Mouse (Mus musculus): ENCODE data around the gene Gm16253. TPM values are rescaled to one million over a fixed set of nuclear protein-coding genes. Genes with fewer than 3 reads are reported as not detected.
A peak's percentile ranks its signal among the peaks of the same experiment; 100 is the strongest.

The Gm16253 gene
- polyA plus RNA-seq, 1 experiment from 2014 or later: 1.8 TPM

DNA sequence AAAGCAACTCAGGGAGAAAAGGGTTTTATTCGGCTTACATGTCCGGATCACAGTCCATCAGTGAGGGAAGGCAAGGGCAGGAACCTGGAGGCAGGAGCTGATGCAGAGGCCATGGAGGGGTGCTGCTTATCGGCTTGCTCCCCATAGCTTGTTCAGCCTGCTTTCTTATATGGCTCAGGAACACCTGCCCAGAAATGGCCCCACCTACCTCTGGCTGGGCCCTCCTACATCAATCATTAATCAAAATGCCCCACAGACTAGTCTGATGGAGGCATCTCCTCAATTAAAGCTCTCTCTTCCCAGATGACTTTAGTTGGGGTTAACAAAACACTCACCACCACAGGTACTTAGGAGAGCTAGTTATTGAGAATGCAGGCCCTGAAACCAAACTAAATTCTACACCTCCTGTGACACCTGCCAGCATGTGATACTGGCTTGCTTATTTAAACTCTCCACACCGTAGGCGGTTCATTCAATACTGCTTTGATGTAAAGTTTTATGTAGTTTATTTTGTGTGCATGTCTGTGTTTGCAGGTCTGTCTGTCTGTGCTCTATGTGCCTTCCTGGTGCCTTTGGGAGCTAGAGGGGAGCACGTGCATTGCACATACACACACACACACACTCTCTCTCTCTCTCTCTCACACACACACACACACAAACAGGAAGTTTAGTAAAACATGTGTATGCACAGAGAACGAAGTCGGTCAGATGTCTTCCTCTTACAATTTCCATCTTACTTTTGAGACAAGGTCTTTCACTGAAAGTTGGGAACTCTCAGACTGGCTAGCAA, 9.9 kb upstream of the Gm16253 start:
- Histone ChIP-seq H3K4me1 (peaks cover 5% of the 10 kb centered on the region; the same call in 1 of the 2 replicates), H3K27ac (replicated peaks) (no peak overlapping the region), H3K9me3 (replicated peaks) (no peaks in the 10 kb centered on the region), H3K4me3 (replicated peaks) (no peak overlapping the region), H3K4me2 (no peak overlapping the region), H3K9ac (replicated peaks) (no peak overlapping the region), H3K36me3 (no peaks in the 10 kb centered on the region), H3K27me3 (replicated peaks) (no peaks in the 10 kb centered on the region)
- WGBS: 88% methylated on average over 8 of the region's 8 CpGs
- ATAC-seq (ENCODE audit: low FRiP score): no peak

- Histone ChIP-seq H3K9me3 (replicated peaks) (no peaks in the 10 kb centered on the region), H3K27ac (replicated peaks) (no peak overlapping the region), H3K36me3 (no peaks in the 10 kb centered on the region), H3K4me2 (no peak overlapping the region), H3K4me3 (replicated peaks) (no peak overlapping the region), H3K27me3 (replicated peaks) (no peaks in the 10 kb centered on the region), H3K9ac (replicated peaks) (no peak overlapping the region), H3K4me1 (no peaks in the 10 kb centered on the region)
- ATAC-seq (ENCODE audit: low FRiP score): no peak
- 70% methylated on average over 8 of the region's 8 CpGs for WGBS
Measured at GRCm38 (mm10) chr3:96568605-96569004, 8.2 kb upstream of the Gm16253 start.

GRCm38 (mm10) chr3:96569506-96569905, 7.3 kb upstream of the Gm16253 start:
- 87% methylated on average over 13 of the region's 13 CpGs for WGBS

GRCm38 (mm10) chr3:96569966-96570605, 6.7 kb upstream of the Gm16253 start:
- 90% methylated on average over 11 of the region's 11 CpGs for WGBS
- ATAC-seq (ENCODE audit: low FRiP score): no peak
- Histone ChIP-seq H3K4me3 (replicated peaks) (no peak overlapping the region), H3K27me3 (replicated peaks) (no peaks in the 10 kb centered on the region), H3K9me3 (replicated peaks) (no peaks in the 10 kb centered on the region), H3K27ac (replicated peaks) (no peak overlapping the region), H3K4me1 (no peaks in the 10 kb centered on the region), H3K9ac (replicated peaks) (no peak overlapping the region), H3K36me3 (no peaks in the 10 kb centered on the region), H3K4me2 (no peak overlapping the region)

More at GRCm38 (mm10) chr3:96569506-96569905, 7.3 kb upstream of the Gm16253 start:
- Histone ChIP-seq H3K27ac (replicated peaks) (no peak overlapping the region), H3K36me3 (no peaks in the 10 kb centered on the region), H3K4me1 (no peaks in the 10 kb centered on the region), H3K9me3 (replicated peaks) (no peaks in the 10 kb centered on the region), H3K27me3 (replicated peaks) (no peaks in the 10 kb centered on the region), H3K9ac (replicated peaks) (no peak overlapping the region), H3K4me3 (replicated peaks) (no peak overlapping the region), H3K4me2 (no peak overlapping the region)
- no peak for ATAC-seq (ENCODE audit: low FRiP score)

- WGBS: 75% methylated on average over 7 of the region's 7 CpGs
- H3K27me3 ChIP-seq (replicated peaks): no peaks in the 10 kb centered on the region
- no peak overlapping the region for H3K4me3 ChIP-seq (replicated peaks)
- no peak overlapping the region for H3K4me2 ChIP-seq
- no peaks in the 10 kb centered on the region for H3K9me3 ChIP-seq (replicated peaks)
- no peak overlapping the region for H3K9ac ChIP-seq (replicated peaks)
- H3K27ac ChIP-seq (replicated peaks): no peak overlapping the region
- no peaks in the 10 kb centered on the region for H3K36me3 ChIP-seq
- 0 out of 2 replicates have a peak, but pooled peaks cover under 1% of the 10 kb centered on the region for H3K4me1 ChIP-seq
- ATAC-seq (ENCODE audit: low FRiP score): no peak
Measured at GRCm38 (mm10) chr3:96570643-96571042, 6.1 kb upstream of the Gm16253 start.

GRCm38 (mm10) chr3:96571336-96571735, 5.4 kb upstream of the Gm16253 start:
- no peak overlapping the region for H3K9ac ChIP-seq (replicated peaks)
- WGBS: 75% methylated on average over 2 of the region's 2 CpGs
- peaks cover 7% of the 10 kb centered on the region for H3K4me1 ChIP-seq
- H3K27me3 ChIP-seq (replicated peaks): no peaks in the 10 kb centered on the region
- no peaks in the 10 kb centered on the region for H3K9me3 ChIP-seq (replicated peaks)
- no peak for ATAC-seq (ENCODE audit: low FRiP score)
- no peak overlapping the region for H3K27ac ChIP-seq (replicated peaks)
- H3K36me3 ChIP-seq: no peaks in the 10 kb centered on the region
- no peak overlapping the region for H3K4me3 ChIP-seq (replicated peaks)
- no peak overlapping the region for H3K4me2 ChIP-seq

DNA sequence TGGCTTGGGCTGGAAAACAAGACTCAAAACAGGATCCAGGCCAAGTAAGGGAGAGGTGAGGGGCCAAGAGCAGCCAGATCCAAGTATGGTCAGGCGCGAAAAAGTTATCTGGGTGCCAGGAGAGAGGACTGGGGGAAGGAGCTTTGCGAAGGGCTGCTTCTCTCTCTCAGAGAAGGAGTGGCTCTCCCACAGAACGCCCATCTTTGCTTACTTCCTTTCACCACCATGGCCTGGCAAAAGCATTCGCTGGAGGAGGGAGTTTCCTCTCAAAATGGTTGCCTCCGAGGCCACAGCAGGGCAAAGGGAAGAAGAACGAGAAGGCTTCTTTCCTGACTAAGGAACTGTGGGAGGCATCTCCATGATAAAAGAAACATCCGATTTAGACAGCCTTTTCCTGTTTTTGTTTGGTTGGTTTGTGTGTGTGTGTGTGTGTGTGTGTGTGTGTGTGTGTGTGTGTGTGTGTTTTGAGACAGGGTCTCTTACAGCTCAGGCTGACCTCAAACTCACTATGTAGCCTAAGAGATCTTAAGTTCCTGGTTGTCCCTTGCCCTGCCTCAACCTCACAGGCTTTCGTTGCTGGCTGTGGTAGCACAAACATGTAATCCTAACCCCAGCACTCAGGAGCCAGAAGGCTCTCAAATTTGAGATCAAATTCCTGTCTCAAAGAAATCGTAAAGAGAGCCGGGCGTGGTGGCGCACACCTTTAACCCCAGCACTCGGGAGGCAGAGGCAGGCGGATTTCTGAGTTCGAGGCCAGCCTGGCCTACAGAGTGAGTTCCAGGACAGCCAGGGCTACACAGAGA, 4.7 kb upstream of the Gm16253 start:
- 82% methylated on average over 16 of the region's 16 CpGs for WGBS
- Histone ChIP-seq H3K27me3 (replicated peaks) (no peaks in the 10 kb centered on the region), H3K4me1 (peaks cover 15% of the 10 kb centered on the region)

DNA sequence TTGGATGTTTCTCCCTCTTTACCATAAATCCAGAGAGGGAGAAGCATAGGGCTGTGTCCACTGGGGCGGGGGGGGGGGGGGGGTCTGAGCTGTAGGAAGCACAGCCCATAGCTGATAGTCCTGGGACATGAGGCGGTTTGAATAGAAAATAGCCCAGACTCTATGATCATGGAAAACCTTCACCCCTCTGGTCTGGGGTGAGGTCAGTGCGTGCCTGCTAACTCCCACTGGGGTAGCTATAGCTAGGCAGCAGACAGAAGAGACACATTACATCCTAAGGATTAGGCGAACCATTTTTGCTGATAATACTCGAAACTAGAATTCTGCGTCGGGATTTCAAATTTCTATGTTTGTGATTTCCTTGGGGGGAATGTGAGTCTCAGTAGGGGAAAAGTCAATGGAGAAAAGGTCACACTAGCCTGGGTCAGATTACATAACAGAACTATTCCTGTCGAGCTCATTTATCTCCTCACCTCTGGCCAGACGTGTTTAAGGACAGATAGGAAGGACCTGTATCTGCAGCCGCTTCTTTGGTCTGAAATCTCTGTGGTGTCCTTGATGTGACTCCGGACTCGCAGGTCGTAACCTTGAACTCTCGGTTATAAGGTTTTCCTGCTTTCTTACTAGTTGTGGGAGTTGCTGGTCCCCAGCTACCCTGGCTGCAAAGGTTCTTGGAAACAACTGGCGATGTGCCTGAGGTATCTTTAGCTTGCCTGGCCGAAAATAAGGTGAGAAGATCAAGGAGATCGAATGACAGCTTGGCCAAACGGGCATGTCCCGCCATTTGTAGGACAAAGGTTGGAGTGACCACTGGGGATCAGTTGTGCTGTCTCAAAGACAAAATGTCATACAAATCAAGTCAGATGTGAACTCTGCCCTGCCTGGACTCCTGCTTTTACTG, 2.9 kb upstream of the Gm16253 start:
- Histone ChIP-seq H3K4me2 (no peak overlapping the region), H3K27me3 (replicated peaks) (no peaks in the 10 kb centered on the region), H3K9ac (replicated peaks) (no peak overlapping the region), H3K36me3 (no peaks in the 10 kb centered on the region), H3K4me3 (replicated peaks) (no peak overlapping the region), H3K4me1 (peaks cover 20% of the 10 kb centered on the region), H3K27ac (replicated peaks) (no peak overlapping the region), H3K9me3 (replicated peaks) (no peaks in the 10 kb centered on the region)
- WGBS: 91% methylated on average over 18 of the region's 19 CpGs
- ATAC-seq (ENCODE audit: low FRiP score): no peak

More for the DNA sequence above, 4.7 kb upstream of the Gm16253 start:
- ATAC-seq (ENCODE audit: low FRiP score): no peak
- H3K27ac ChIP-seq (replicated peaks): no peak overlapping the region
- no peaks in the 10 kb centered on the region for H3K36me3 ChIP-seq
- no peak overlapping the region for H3K4me3 ChIP-seq (replicated peaks)
- H3K9me3 ChIP-seq (replicated peaks): no peaks in the 10 kb centered on the region
- H3K9ac ChIP-seq (replicated peaks): no peak overlapping the region
- H3K4me2 ChIP-seq: no peak overlapping the region

DNA sequence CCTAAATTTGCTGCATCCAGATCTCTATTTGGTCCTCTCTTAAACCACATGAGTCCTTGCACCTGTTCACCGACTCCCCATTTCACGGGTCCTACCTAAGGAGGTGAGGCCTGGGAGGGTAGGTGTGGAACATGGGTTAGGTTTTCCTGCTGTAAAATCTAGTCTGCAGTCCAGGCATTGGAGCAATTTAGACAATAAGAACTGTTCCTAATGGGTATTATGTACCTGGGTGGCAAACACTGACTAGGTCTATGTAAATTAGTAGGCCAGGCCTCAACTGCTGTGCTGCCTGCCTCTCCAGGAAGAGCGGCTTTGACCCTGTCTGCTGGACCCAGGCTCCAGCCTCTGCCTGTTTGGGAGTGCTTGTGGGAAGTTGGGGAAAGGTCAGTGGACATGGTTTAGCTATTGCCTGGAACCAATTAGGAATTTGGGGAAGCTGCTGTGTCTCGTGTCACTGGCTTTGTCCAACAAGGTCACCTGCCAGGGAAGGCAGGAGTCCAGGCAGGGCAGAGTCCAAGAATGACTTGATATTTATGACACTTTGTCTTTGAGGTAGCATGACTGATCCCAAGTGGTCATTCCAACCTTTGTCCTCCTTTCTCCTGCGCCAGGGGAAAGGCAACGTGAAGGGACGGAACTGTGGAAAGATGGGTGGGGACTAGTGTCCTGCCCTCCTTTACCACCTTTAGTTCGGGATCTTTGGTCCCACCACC, 1.4 kb upstream of the Gm16253 start:
- H3K27me3 ChIP-seq (replicated peaks): no peaks in the 10 kb centered on the region
- ATAC-seq (ENCODE audit: low FRiP score): no peak
- 75% methylated on average over 8 of the region's 8 CpGs for WGBS
- H3K9me3 ChIP-seq (replicated peaks): no peaks in the 10 kb centered on the region
- H3K27ac ChIP-seq (replicated peaks): no peak overlapping the region
- no peak overlapping the region for H3K9ac ChIP-seq (replicated peaks)
- no peaks in the 10 kb centered on the region for H3K36me3 ChIP-seq
- H3K4me1 ChIP-seq: peaks cover 29% of the 10 kb centered on the region
- peak overlapping the region; percentile 58; the same call in 1 of the 2 replicates for H3K4me2 ChIP-seq
- H3K4me3 ChIP-seq (replicated peaks): no peak overlapping the region

- Histone ChIP-seq H3K9ac (replicated peaks) (0 out of 2 replicates have a peak overlapping the region, but pooled peaks have one; percentile 7), H3K27ac (replicated peaks) (peak overlapping the region; percentile 83), H3K4me2 (peak overlapping the region; percentile 58), H3K36me3 (no peaks in the 10 kb centered on the region), H3K4me1 (peaks cover 35% of the 10 kb centered on the region), H3K9me3 (replicated peaks) (no peaks in the 10 kb centered on the region), H3K27me3 (replicated peaks) (0 out of 2 replicates have a peak, but pooled peaks cover under 1% of the 10 kb centered on the region), H3K4me3 (replicated peaks) (peak overlapping the region; percentile 21)
- 44% methylated on average over 14 of the region's 14 CpGs for WGBS
- ATAC-seq (ENCODE audit: low FRiP score): 0 out of 2 replicates have a peak, but pooled peaks have one; percentile 4
Measured at GRCm38 (mm10) chr3:96576005-96576658, 652 bp upstream of the Gm16253 start.
